Mouse (Mus musculus) midbrain, postnatal 0 days (tissue): ENCODE data around the gene Mus81. TPM values are rescaled to one million over a fixed set of nuclear protein-coding genes. Genes with fewer than 3 reads are reported as not detected.

Experiments
- ATAC-seq: fragments of 200-750 bp; cut with Nextera tagmentation; 2 replicates; pipeline ENCODE4 v1.8.0; 2017; ENCODE audit warnings: moderate number of reproducible peaks, mild to moderate bottlenecking, moderate TSS enrichment, moderate library complexity; ENCODE audit not compliant: low FRiP score
- DNase-seq: peaks from one replicate; pipeline ENCODE4 v3.0.0-alpha.2; 2015; ENCODE audit warnings: low spot score
- H3K27ac ChIP-seq: fragments of 300-500 bp; sonication (generic); 2 replicates; pipeline ENCODE4 v1.5.1; 2014; ENCODE audit warnings: low read depth, mild to moderate bottlenecking, low read length, mixed read lengths
- H3K27me3 ChIP-seq: fragments of 300-500 bp; sonication (generic); 2 replicates; pipeline ENCODE4 v1.6.1; 2014; ENCODE audit warnings: low read length, control low read depth, mixed read lengths; ENCODE audit not compliant: insufficient read depth
- H3K36me3 ChIP-seq: fragments of 300-500 bp; sonication (generic); 2 replicates; pipeline ENCODE4 v1.6.1; 2014; ENCODE audit warnings: low read length, control low read depth, mixed read lengths; ENCODE audit not compliant: insufficient read depth
- H3K4me1 ChIP-seq: fragments of 300-500 bp; sonication (generic); 2 replicates; pipeline ENCODE4 v1.6.1; 2014; ENCODE audit warnings: mild to moderate bottlenecking, control low read depth, antibody characterized with exemption, low read length, mixed read lengths; ENCODE audit not compliant: insufficient read depth
- H3K4me2 ChIP-seq: fragments of 300-500 bp; sonication (generic); 2 replicates; pipeline ENCODE4 v1.6.1; 2014; ENCODE audit warnings: low read depth, mild to moderate bottlenecking, low read length, mixed read lengths; ENCODE audit not compliant: poor library complexity, severe bottlenecking
- H3K4me3 ChIP-seq: fragments of 300-500 bp; sonication (generic); 2 replicates; pipeline ENCODE4 v1.5.1; 2014; ENCODE audit warnings: low read depth, mild to moderate bottlenecking, low read length, moderate library complexity
- H3K9ac ChIP-seq: fragments of 300-500 bp; sonication (generic); replicated peaks from 2 replicates; pipeline ENCODE4 v1.6.1; 2014; ENCODE audit warnings: mild to moderate bottlenecking, low read length, moderate library complexity, mixed read lengths; ENCODE audit not compliant: poor library complexity, severe bottlenecking
- H3K9me3 ChIP-seq: fragments of 300-500 bp; sonication (generic); 2 replicates; pipeline ENCODE4 v1.6.1; 2016; ENCODE audit warnings: low read length, control low read depth
- CTCF ChIP-seq: IDR thresholded peaks from 2 replicates; pipeline ENCODE4 v1.5.1; 2016; ENCODE audit warnings: antibody characterized with exemption, mild to moderate bottlenecking
- WGBS: fragments of 180-500 bp; shearing (Covaris S2); extraction: QIAGEN DNeasy Blood & Tissue Kit; methylation state at CpG from one replicate; pipeline ENCODE4 v1.1.7; 2014; 5-methylcytosine and 5-hydroxymethylcytosine counted together
- polyA plus RNA-seq: library from polyadenylated mRNA; unstranded; fragments of >200 nt; fragmentation: Nextera tagmentation; extraction: Ambion mirVana; gene quantifications from 2 replicates; pipeline ENCODE4 v1.2.1, GENCODE M21; 2015
- total RNA-seq: library from RNA; depleted of rRNA; stranded (reverse); fragments of >200 nt; gene quantifications from 2 replicates; pipeline ENCODE4 v1.2.3, GENCODE M21; 2014

Gene Mus81
- total and polyA plus RNA-seq, 2 experiments from 2014 or later, result 27.9 to 87.3 TPM

DNA sequence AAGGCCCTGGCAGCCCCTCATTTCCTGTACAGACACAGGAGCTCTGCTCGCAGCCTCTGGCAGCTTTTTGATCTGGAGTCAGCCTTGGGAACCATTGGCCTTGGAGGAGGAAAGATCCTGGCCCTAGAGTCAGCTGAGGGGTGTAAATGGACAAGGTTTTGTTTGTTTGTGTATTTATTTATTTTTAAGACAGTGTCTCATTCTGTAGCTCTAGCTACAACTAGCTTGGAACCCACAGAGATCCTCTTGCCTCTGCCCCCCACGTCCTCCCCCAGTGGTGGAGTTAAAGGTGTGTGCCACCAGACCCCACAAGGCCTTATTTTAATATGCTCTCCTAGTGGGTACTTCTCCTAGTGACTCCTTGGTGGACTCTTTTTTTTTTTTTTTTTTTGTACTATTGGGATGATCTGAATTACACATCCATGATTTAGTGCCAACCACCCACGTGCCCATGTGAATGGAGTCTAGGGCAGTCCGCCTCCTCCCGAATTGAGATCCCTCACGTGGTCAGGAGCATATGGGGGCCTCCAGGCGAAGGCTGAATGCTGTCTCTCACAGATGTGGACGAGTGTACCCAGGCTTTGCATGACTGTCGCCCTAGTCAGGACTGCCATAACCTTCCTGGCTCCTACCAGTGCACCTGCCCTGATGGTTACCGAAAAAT is 11.1 kb downstream of the Mus81 start:
- WGBS, result 90% methylated on average over 10 of the region's 10 CpGs
- H3K36me3 ChIP-seq, result peaks cover 28% of the 10 kb centered on the region
- no peak overlapping the region for H3K9ac ChIP-seq
- DNase-seq (no peak), ATAC-seq (no peak)
- no peaks in the 10 kb centered on the region for H3K27me3 ChIP-seq
- H3K9me3 ChIP-seq, result no peaks in the 10 kb centered on the region
- H3K4me1 ChIP-seq, result peaks cover 14% of the 10 kb centered on the region
- H3K27ac ChIP-seq, result no peak overlapping the region
- TF ChIP-seq CTCF, result no peak
- H3K4me3 ChIP-seq, result no peak overlapping the region
- H3K4me2 ChIP-seq, result no peak overlapping the region

DNA sequence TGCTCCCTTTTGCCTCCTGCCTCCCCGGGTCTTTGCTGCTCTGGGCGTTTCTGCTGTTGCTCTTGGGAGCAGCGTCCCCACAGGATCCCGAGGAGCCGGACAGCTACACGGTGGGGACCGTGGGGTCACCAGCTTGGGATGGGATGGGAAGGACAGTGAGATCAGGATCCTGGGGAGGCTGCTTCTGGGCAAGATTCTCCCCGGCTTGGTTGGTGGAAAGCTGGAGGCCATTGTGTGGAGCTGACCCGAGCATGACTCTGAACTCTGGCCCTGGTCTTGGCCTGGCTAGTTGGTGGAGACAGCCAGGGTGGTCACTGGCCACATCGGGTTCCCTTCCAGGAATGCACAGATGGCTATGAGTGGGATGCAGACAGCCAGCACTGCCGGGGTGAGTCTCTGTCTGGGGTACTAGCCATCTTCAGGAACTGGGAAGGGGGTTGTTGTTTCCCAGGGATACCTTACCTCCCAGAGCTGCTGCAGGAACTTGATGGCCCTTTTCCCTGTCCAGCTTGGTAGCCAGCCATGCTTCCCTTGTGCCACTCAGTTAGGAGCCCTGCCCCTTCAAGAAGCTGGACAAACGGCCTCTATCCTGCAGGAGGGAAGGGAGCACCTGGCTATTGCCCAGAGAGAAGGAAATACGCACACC is 13.0 kb downstream of the Mus81 start:
- peak overlapping the region; percentile 77 for H3K9ac ChIP-seq
- peaks cover 14% of the 10 kb centered on the region for H3K4me1 ChIP-seq
- H3K4me2 ChIP-seq, result peak overlapping the region; percentile 92
- peaks cover 11% of the 10 kb centered on the region; the same call in 1 of the 2 replicates for H3K36me3 ChIP-seq
- no peaks in the 10 kb centered on the region for H3K27me3 ChIP-seq
- WGBS, result 26% methylated on average over 13 of the region's 13 CpGs
- peak overlapping the region; percentile 33 for H3K27ac ChIP-seq
- DNase-seq, result no peak
- no peaks in the 10 kb centered on the region for H3K9me3 ChIP-seq
- no peak for ATAC-seq
- peak overlapping the region; percentile 58 for H3K4me3 ChIP-seq
- TF ChIP-seq CTCF, result no peak

DNA sequence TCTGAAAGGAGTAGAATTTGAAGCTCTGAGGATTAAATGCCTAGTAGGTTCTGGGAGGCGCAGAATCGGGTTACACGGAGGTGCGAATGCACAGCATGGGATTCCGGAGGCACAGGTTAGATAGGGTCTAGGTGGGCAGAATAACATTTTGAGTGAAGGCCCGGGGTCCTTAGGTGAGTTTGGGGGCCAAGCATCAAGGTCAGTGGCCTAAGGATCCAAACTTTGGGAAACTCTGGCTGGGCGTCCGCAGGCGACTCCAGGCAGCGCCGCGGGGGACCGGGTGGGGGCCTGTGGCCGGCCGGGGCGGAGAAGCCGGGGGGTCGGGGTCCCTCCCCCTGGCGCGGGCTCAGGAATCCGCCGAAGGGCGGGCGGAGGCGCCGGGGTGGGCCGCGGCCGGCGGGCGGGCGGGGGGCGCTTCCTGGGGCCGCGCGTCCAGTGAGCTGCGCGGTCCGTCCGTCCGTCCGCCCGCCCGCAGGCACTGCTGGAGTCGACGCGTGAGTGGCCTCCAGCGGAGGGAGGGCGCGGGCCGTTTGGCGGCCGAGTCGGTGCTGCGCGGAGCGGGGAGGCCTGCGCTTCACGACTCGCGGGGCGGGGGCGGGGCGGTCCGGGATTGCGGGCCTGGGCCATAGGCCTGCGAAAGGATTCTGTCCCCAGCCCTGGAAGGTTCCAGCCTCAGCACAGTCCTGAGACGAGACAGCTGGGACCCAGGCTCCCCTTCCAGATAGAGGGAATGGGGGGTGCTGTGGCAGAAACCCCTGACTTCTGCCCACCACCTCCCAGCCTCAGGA is 13.7 kb downstream of the Mus81 start:
- H3K4me3 ChIP-seq, result peak overlapping the region; percentile 58
- peak overlapping the region; percentile 77 for H3K9ac ChIP-seq
- DNase-seq (peak; percentile 19), ATAC-seq (peak; percentile 36; the same call in 1 of the 2 replicates)
- H3K9me3 ChIP-seq, result no peaks in the 10 kb centered on the region
- no peak for TF ChIP-seq CTCF
- peaks cover 7% of the 10 kb centered on the region; the same call in 1 of the 2 replicates for H3K36me3 ChIP-seq
- H3K27me3 ChIP-seq, result no peaks in the 10 kb centered on the region
- peak overlapping the region; percentile 33 for H3K27ac ChIP-seq
- under 1% methylated on average over 54 of the region's 68 CpGs for WGBS
- H3K4me1 ChIP-seq, result peaks cover 14% of the 10 kb centered on the region
- peak overlapping the region; percentile 92 for H3K4me2 ChIP-seq

DNA sequence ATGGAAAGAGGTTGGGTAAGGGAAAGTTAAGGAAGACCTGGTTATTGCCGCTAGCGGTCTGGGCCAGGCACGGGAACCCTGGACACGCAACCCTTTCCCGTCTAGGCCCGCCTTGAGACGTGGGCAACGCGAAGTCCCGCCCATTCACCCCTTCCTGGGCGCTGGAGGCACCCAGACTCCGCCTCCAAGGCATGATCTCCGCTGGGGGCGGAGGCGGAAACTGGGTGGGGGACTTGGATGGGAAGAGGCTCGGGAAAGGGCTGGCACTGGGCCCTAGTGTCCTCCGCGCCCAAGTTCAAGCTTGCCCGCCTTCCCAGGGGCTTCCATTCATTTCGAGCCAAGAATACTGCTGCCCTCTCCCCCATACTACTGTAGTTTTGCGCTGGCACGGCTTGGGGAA is 14.5 kb downstream of the Mus81 start, which contains the start of gene Efemp2:
Efemp2 (plus strand) TSS at position 235 of the 400 bp plus-strand sequence.
- peaks cover 4% of the 10 kb centered on the region; the same call in 1 of the 2 replicates for H3K36me3 ChIP-seq
- DNase-seq (peak; percentile 78), ATAC-seq (peak; percentile 54)
- H3K27ac ChIP-seq, result peak within 1 kb of the TSS; percentile 33
- 3% methylated on average over 22 of the region's 22 CpGs for WGBS
- H3K27me3 ChIP-seq, result no peaks in the 10 kb centered on the region
- H3K4me3 ChIP-seq, result peak within 1 kb of the TSS; percentile 58
- H3K9ac ChIP-seq, result peak within 1 kb of the TSS; percentile 77
- no peak for TF ChIP-seq CTCF
- H3K9me3 ChIP-seq, result no peaks in the 10 kb centered on the region
- peaks cover 14% of the 10 kb centered on the region for H3K4me1 ChIP-seq
- H3K4me2 ChIP-seq, result peak within 1 kb of the TSS; percentile 92

DNA sequence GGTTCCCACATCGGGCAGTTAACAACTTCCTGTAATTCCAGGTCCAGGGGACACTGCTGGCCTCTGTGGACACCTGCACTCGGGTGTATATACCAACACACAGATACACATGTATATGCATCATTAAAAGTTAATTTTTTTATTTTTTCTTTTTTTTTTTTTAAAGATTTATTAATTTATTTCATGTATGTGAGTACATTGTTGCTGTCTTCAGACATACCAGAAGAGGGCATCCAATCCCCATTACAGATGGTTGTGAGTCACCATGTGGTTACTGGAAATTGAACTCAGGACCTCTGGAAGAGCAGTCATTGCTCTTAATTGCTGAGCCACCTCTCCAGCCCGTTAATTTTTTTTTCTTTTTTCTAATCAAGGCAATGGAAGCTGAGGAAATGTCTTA is 15.3 kb downstream of the Mus81 start:
- H3K4me2 ChIP-seq, result no peak overlapping the region
- no peaks in the 10 kb centered on the region for H3K27me3 ChIP-seq
- no peaks in the 10 kb centered on the region for H3K9me3 ChIP-seq
- no peak for TF ChIP-seq CTCF
- H3K9ac ChIP-seq, result no peak overlapping the region
- no peaks in the 10 kb centered on the region for H3K36me3 ChIP-seq
- H3K4me1 ChIP-seq, result peaks cover 14% of the 10 kb centered on the region
- no peak overlapping the region for H3K4me3 ChIP-seq
- no peak for DNase-seq
- H3K27ac ChIP-seq, result no peak overlapping the region
- no peak for ATAC-seq
- 83% methylated on average over 3 of the region's 3 CpGs for WGBS
